Mouse (Mus musculus) liver, postnatal 0 days (tissue): ENCODE results near the gene Dysf.

Experiments used
- CTCF ChIP-seq: sonication (generic); IDR thresholded peaks from 2 replicates; pipeline ENCODE4 v1.5.1; 2016; ENCODE audit warnings: antibody characterized with exemption, low read depth
- EP300 ChIP-seq: IDR thresholded peaks from 2 replicates; pipeline ENCODE4 v1.6.1; 2016; ENCODE audit warnings: antibody characterized with exemption, low read depth, mild to moderate bottlenecking

GRCm38 (mm10) chr6:84144393-84144792, 136.0 kb downstream of the Dysf start:
- TF ChIP-seq CTCF (no peak), EP300 (no peak)
